Mouse (Mus musculus): Measurements from ENCODE around the gene Gm43951.
A peak's percentile ranks its signal among the peaks of the same experiment; 100 is the strongest.
"Not testable (repeated sequence)": the region's sequence is repeated elsewhere in the genome, so short reads cannot be mapped to it uniquely, and the experiment has no call there.

Gm43951 gene

GRCm38 (mm10) chr11:72203440-72203839 is 3.2 kb downstream of the Gm43951 start:
- DNase-seq (ENCODE audit: low read depth, low spot score): no peak

GRCm38 (mm10) chr11:72196506-72196905 is 10.1 kb downstream of the Gm43951 start:
- DNase-seq (ENCODE audit: low read depth, low spot score): peak; percentile 28

GRCm38 (mm10) chr11:72194259-72194658 is 12.4 kb downstream of the Gm43951 start:
- no peak for DNase-seq (ENCODE audit: low read depth, low spot score)

DNA sequence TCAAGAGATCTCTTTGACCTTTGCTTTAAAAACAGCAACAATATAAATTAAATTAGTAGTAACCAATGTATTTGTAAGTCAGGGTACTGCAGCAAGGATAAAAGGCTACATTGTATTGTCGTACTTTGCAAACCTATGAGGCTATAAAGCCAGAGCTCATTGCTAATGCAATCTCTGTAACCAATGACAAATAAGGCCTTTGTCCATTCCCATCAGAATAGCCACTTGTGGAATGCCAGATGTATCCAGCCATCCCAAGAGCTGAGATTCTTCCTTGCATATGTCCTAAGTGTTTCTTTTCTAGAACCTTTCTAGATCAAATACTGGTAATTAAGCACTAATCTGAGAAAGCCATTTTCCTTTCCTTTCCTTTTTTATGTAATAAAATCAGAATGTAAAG is 15.8 kb downstream of the Gm43951 start:
- DNase-seq (ENCODE audit: low read depth, low spot score): no peak

- DNase-seq (ENCODE audit: low read depth, low spot score): no peak
Observed at GRCm38 (mm10) chr11:72184252-72184651, 22.4 kb downstream of the Gm43951 start.

- no peak for DNase-seq (ENCODE audit: low read depth, low spot score)
Observed at GRCm38 (mm10) chr11:72181136-72181535, 25.5 kb downstream of the Gm43951 start.

GRCm38 (mm10) chr11:72180556-72180955 is 26.1 kb downstream of the Gm43951 start:
- no peak for DNase-seq (ENCODE audit: low read depth, low spot score)

DNA sequence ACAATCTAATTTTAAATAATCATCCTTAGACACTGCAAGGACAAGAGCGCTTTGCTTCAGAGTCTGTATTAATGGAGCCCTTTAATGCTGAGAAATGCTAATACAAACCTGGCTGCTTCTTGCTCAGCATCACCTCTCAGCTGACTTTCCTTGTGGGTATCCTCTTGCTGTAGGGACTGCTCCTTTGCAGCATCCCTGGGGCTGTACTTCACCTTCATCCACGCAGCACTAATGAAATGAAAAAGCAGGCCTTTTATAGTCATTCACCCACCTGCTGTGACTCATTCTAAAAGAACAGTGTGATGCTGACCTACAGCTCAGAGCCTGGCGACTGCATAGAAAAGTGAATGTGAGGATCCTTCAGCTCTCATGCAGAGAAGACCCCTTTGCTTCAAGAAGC is 30.1 kb downstream of the Gm43951 start:
- peak; percentile 90 for DNase-seq (ENCODE audit: low read depth, low spot score)

GRCm38 (mm10) chr11:72175966-72176365 is 30.7 kb downstream of the Gm43951 start:
- no peak for DNase-seq (ENCODE audit: low read depth, low spot score)

GRCm38 (mm10) chr11:72174721-72175120 is 31.9 kb downstream of the Gm43951 start:
- no peak for DNase-seq (ENCODE audit: low read depth, low spot score)

DNA sequence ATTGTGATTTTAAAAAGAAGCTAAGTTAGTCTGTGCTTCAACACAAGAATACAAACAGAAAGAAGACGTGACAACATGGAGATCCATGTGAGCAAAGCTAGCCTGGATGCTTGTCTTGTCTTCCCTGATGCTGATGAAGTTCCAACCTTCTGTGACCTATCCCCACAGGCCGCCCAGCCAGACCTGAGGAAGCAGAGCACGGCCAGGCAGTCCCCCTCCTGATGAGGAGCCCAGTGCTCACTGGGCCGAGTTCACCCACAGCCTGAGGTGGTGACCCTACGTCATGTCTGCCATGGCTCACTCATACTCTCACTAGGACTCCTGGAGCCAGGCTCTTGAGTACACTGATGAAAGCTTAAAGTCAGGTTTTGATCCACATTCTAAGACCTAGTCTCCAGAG is 33.1 kb downstream of the Gm43951 start:
- no peak for DNase-seq (ENCODE audit: low read depth, low spot score)

DNA sequence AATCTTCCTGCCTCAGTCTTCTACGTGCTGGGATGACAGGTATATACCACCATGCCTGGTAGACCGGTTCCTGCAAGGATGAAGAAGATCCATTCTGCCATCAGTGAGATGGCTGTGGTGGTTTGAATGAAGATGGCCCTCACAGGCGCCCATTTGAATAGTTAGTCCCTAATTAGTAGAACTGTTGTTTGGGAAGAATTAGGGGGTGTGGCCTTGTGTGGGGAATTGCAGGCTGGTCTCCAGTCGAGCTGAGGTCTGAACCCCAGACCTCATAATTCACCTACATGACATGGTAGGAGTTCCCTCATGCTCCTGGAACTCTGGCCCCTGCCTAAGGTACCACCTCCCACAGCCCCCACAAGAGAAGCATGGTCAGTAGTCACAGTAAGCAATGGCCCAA is 34.7 kb downstream of the Gm43951 start:
- DNase-seq (ENCODE audit: low read depth, low spot score): not testable (repeated sequence)

DNA sequence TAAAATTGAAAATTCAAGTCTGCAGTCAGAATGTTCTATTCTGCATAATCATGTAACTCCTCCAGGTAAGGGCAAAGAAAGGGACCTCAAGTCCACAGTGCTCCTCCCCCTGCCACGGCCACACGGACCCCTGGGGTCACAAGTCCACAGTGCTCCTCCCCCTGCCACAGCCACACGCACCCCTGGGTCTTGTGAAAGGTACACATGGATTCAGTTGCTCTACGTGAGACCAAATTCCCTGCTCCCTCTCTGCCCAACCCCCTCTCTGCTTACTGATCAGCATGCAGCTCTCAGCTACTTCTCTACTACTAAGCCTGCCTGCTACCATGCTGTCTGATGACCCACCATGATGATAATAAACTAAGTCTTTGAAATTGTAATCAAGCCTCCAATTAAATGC is 36.8 kb downstream of the Gm43951 start:
- no peak for DNase-seq (ENCODE audit: low read depth, low spot score)

DNA sequence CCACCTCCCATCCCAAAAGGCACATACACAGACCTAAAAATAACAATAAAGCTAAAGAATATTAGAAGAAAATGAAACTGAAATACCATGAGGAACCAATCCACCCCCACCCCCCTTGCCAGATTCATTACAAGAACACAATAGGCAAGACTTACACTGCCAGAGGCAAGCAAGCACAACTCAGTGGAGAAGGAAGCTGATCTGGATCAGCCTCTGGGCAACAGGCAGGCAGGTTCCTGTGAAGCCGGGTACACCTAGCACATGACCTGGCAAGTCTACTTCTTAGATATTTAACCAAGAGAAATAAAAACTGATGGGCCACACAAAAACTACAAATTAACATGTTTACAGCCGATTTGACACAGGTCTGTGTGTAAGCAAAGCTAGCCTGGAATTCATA is 43.4 kb downstream of the Gm43951 start:
- DNase-seq (ENCODE audit: low read depth, low spot score): no peak

GRCm38 (mm10) chr11:72156624-72157023 is 50.0 kb downstream of the Gm43951 start:
- no peak for DNase-seq (ENCODE audit: low read depth, low spot score)

DNA sequence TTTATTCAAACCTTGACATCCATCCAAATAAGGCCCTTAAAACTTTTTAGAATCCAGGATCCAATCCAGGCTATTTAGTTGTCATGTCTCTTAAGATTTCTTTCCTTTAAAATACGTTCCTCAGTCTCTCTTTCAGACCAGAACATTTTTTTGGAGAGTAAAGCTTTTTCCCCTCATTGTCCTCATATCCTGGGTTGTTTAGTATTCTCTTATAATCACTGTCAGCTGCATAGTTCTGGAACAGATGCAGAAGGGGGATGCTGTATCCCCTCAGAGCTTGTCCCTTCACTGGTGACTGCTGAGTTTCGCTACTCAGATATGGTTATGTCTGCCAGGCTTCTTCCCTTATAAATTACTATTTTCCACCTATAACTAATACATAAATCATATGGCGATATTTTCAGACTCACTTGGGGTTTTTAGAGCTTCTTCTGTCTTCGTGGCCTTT is 50.6 kb downstream of the Gm43951 start:
- no peak for DNase-seq (ENCODE audit: low read depth, low spot score)

DNA sequence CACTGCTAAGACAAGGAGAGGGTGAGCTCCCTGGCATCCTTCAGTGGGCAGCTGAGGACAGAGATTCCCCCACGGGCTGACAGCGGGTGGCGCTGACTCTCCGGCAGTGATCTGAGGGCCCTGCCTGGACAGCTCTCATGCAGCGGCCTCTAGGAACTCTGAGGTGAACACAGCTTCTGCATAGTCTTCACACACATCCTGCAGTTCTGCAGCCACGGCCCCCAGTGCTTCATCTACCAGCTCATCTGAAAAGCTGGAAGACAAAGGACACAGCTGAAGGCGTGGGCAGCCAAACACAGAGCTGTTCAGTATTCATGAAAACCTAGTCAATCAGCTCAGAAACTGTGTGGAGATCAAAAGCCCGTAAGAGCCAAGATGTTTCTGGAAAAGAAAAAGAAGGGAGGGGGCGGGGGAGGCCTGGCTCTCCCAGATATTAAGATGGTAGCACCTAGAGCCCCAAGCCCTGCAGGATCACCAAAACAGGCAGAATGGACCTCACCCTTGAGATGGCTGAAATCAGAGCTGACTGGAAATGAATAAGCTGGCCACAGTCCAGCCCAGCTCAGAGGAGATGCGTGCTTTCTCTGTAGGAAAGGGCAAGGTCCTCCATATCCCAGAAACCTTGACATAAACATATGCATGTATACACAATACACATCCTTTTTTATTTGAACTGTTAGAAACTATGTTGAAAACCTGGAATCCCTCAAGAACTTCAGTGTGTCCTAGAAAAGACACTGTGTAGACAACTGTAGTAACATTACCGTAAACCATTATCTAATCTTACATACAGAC is 51.3 kb downstream of the Gm43951 start:
- no peak for DNase-seq (ENCODE audit: low read depth, low spot score)

Measured in R1 (cell line).